Mouse (Mus musculus): ENCODE measurements around the gene Vmn1r48. TPM values are rescaled to one million over a fixed set of nuclear protein-coding genes. Genes with fewer than 3 reads are reported as not detected.
"Not testable (repeated sequence)": the region's sequence is repeated elsewhere in the genome, so short reads cannot be mapped to it uniquely, and the experiment has no call there.

The Vmn1r48 gene
- polyA plus RNA-seq (2015; fragmentation: Nextera tagmentation; extraction: Ambion mirVana) = not detected in 2 replicates

- ATAC-seq (ENCODE audit: low FRiP score); H3K36me3 ChIP-seq; H3K9ac ChIP-seq (replicated peaks); H3K9me3 ChIP-seq (replicated peaks); H3K4me1 ChIP-seq; H3K27me3 ChIP-seq (replicated peaks); H3K4me3 ChIP-seq (replicated peaks); H3K27ac ChIP-seq (replicated peaks); H3K4me2 ChIP-seq: not testable (repeated sequence)
- WGBS = no CpG with 5 or more reads among the region's 2 CpGs
Observed at GRCm38 (mm10) chr6:90036741-90037140, at the start of gene Vmn1r48. Gene Vmn1r48, minus strand, starts transcription at chr6:90036841.

- Histone ChIP-seq H3K27ac (replicated peaks) (no peak within 1 kb of the TSS), H3K4me1 (no peaks in the 10 kb centered on the region), H3K4me2 (no peak within 1 kb of the TSS), H3K4me3 (replicated peaks) (no peak within 1 kb of the TSS), H3K27me3 (replicated peaks) (no peaks in the 10 kb centered on the region), H3K36me3 (no peaks in the 10 kb centered on the region), H3K9me3 (replicated peaks) (0 out of 2 replicates have a peak, but pooled peaks cover 4% of the 10 kb centered on the region), H3K9ac (replicated peaks) (no peak within 1 kb of the TSS)
- no peak for ATAC-seq (ENCODE audit: low FRiP score)
- WGBS = 81% methylated on average over 4 of the region's 4 CpGs
Observed at GRCm38 (mm10) chr6:90078406-90078805, 41.8 kb upstream of the Vmn1r48 start, which contains the start of gene Vmn1r49. Gene Vmn1r49, minus strand, starts transcription at chr6:90078506.

GRCm38 (mm10) chr6:90015847-90016246 is 20.8 kb downstream of the Vmn1r48 start, which contains the start of gene Vmn1r47:
Gene Vmn1r47, plus strand, starts transcription at chr6:90016147.
- not testable (repeated sequence) for H3K4me1 ChIP-seq; H3K27ac ChIP-seq (replicated peaks); ATAC-seq (ENCODE audit: low FRiP score); H3K4me3 ChIP-seq (replicated peaks); H3K4me2 ChIP-seq; H3K9ac ChIP-seq (replicated peaks); H3K9me3 ChIP-seq (replicated peaks); H3K36me3 ChIP-seq; H3K27me3 ChIP-seq (replicated peaks)
- WGBS = 100% methylated on average over 1 of the region's 1 CpGs

- H3K27me3 ChIP-seq (replicated peaks) = no peaks in the 10 kb centered on the region
- H3K36me3 ChIP-seq = no peaks in the 10 kb centered on the region
- no peak overlapping the region for H3K4me2 ChIP-seq
- 21% methylated on average over 1 of the region's 1 CpGs for WGBS
- H3K9me3 ChIP-seq (replicated peaks) = 0 out of 2 replicates have a peak, but pooled peaks cover 7% of the 10 kb centered on the region
- H3K4me1 ChIP-seq = no peaks in the 10 kb centered on the region
- no peak overlapping the region for H3K27ac ChIP-seq (replicated peaks)
- no peak overlapping the region for H3K4me3 ChIP-seq (replicated peaks)
- no peak for ATAC-seq (ENCODE audit: low FRiP score)
- H3K9ac ChIP-seq (replicated peaks) = no peak overlapping the region
Observed at GRCm38 (mm10) chr6:89985989-89986388, 50.7 kb downstream of the Vmn1r48 start.

Other genes starting within 250 kb of the Vmn1r48 start
- not detected in 2 replicates for gene Vmn1r42, start 160.4 kb downstream of the Vmn1r48 start, polyA plus RNA-seq (2015; fragmentation: Nextera tagmentation; extraction: Ambion mirVana)
- gene Vmn1r43, start 160.4 kb downstream of the Vmn1r48 start, polyA plus RNA-seq (2015; fragmentation: Nextera tagmentation; extraction: Ambion mirVana) = not detected in 2 replicates
- not detected in 2 replicates for gene Vmn1r44, start 153.2 kb downstream of the Vmn1r48 start, polyA plus RNA-seq (2015; fragmentation: Nextera tagmentation; extraction: Ambion mirVana)
- not detected in 2 replicates for gene Vmn1r45, start 96.2 kb downstream of the Vmn1r48 start, polyA plus RNA-seq (2015; fragmentation: Nextera tagmentation; extraction: Ambion mirVana)
- not detected in 2 replicates for gene Vmn1r46, start 67.5 kb downstream of the Vmn1r48 start, polyA plus RNA-seq (2015; fragmentation: Nextera tagmentation; extraction: Ambion mirVana)
- not detected in 2 replicates for gene Vmn1r47, start 20.7 kb downstream of the Vmn1r48 start, polyA plus RNA-seq (2015; fragmentation: Nextera tagmentation; extraction: Ambion mirVana)
- not detected in 2 replicates for gene Vmn1r49, start 41.7 kb upstream of the Vmn1r48 start, polyA plus RNA-seq (2015; fragmentation: Nextera tagmentation; extraction: Ambion mirVana)
- not detected in 2 replicates for gene Vmn1r50, start 64.6 kb upstream of the Vmn1r48 start, polyA plus RNA-seq (2015; fragmentation: Nextera tagmentation; extraction: Ambion mirVana)
- gene Vmn1r51, start 85.8 kb upstream of the Vmn1r48 start, polyA plus RNA-seq (2015; fragmentation: Nextera tagmentation; extraction: Ambion mirVana) = 0.06 and 0.12 TPM in 2 replicates
- 0.10 TPM in 1 of 2 replicates, not detected in the other for gene Vmn1r52, start 138.0 kb upstream of the Vmn1r48 start, polyA plus RNA-seq (2015; fragmentation: Nextera tagmentation; extraction: Ambion mirVana)
- not detected in 2 replicates for gene V1ra8, start 166.0 kb upstream of the Vmn1r48 start, polyA plus RNA-seq (2015; fragmentation: Nextera tagmentation; extraction: Ambion mirVana)
- gene Vmn1r53, start 187.6 kb upstream of the Vmn1r48 start, polyA plus RNA-seq (2015; fragmentation: Nextera tagmentation; extraction: Ambion mirVana) = not detected in 2 replicates
- not detected in 2 replicates for gene Vmn1r54, start 209.5 kb upstream of the Vmn1r48 start, polyA plus RNA-seq (2015; fragmentation: Nextera tagmentation; extraction: Ambion mirVana)